Mouse (Mus musculus) gastrocnemius, postnatal 36 days (tissue): ENCODE measurements around the gene Ddx3x. TPM values are rescaled to one million over a fixed set of nuclear protein-coding genes. Genes with fewer than 3 reads are reported as not detected.
"Not testable (repeated sequence)": the region's sequence is repeated elsewhere in the genome, so short reads cannot be mapped to it uniquely, and the experiment has no call there.

ENCODE experiments used
- DNase-seq, 2 experiments: peaks; one replicate each; pipeline ENCODE4 v3.0.0; 2022
- intact Hi-C: fragments of 180-260 bp; cut with DNase I; formaldehyde crosslinking; loops from one replicate; pipeline ENCODE4 v1.15.1; 2025
- total RNA-seq, 2 experiments: library from RNA; stranded (reverse); gene quantifications; 2 replicates each; pipeline ENCODE4 v1.2.3; 2021

Gene Ddx3x
- total RNA-seq, 2 experiments from 2014 or later, result 91.8 to 165 TPM

GRCm38 (mm10) chrX:13278996-13279395, 1.8 kb upstream of the Ddx3x start:
- DNase-seq, result no peak
- intact Hi-C loops, result loop anchor here (2.0 kb wide), 1 partner anchor 36 kb away; no protein-coding TSS in a partner anchor

GRCm38 (mm10) chrX:13280037-13280408, 747 bp upstream of the Ddx3x start:
- intact Hi-C loops, result loop anchor here (5.0 kb wide), 1 partner anchor 182 kb away; no protein-coding TSS in a partner anchor
- DNase-seq, result peak; percentile 17 to 39

GRCm38 (mm10) chrX:13281329-13282088, 739 bp downstream of the Ddx3x start:
- peak; percentile 44 to 66 for DNase-seq
- intact Hi-C loops, result loop anchor here (5.0 kb wide), 1 partner anchor 181 kb away; no protein-coding TSS in a partner anchor

GRCm38 (mm10) chrX:13282089-13282850, 1.5 kb downstream of the Ddx3x start:
- intact Hi-C loops, result loop anchor here (5.0 kb wide), 1 partner anchor 180 kb away; no protein-coding TSS in a partner anchor
- DNase-seq, result no peak

- intact Hi-C loops, result no loop called here
- no peak for DNase-seq
These were observed 5.0 kb downstream of the Ddx3x start for GRCm38 (mm10) chrX:13285772-13286171.

GRCm38 (mm10) chrX:13294505-13295228, 13.9 kb downstream of the Ddx3x start:
- no peak for DNase-seq
- intact Hi-C loops, result no loop called here

- no peak for DNase-seq
- intact Hi-C loops, result no loop called here
These were observed 14.4 kb downstream of the Ddx3x start for GRCm38 (mm10) chrX:13295229-13295571.

- DNase-seq, intact Hi-C loops: not testable (repeated sequence)
These were observed 15.5 kb downstream of the Ddx3x start for GRCm38 (mm10) chrX:13296241-13296640.

- intact Hi-C loops, result no loop called here
- DNase-seq, result no peak
These were observed 25.4 kb downstream of the Ddx3x start for GRCm38 (mm10) chrX:13306190-13306589.

- no peak for DNase-seq
- intact Hi-C loops, result no loop called here
These were observed 30.6 kb downstream of the Ddx3x start for GRCm38 (mm10) chrX:13311396-13311795.

GRCm38 (mm10) chrX:13329611-13330010, 48.8 kb downstream of the Ddx3x start:
- intact Hi-C loops, result no loop called here
- DNase-seq, result no peak

Other genes with a start within 250 kb of the Ddx3x start
- gene Usp9x, start 209.5 kb upstream of the Ddx3x start, total RNA-seq, result 100 to 1,000 TPM; 130 TPM
- not detected for gene Nyx, start 185.1 kb downstream of the Ddx3x start, total RNA-seq